Mouse (Mus musculus): ENCODE results near the gene Jdp2.

The Jdp2 gene

GRCm38 (mm10) chr12:85598611-85599477 is at the start of gene Jdp2:
Gene Jdp2, plus strand, starts transcription at chr12:85599027.
- DNase-seq = peak; percentile 82

- DNase-seq = no peak
Observed at GRCm38 (mm10) chr12:85549661-85550060, 49.2 kb upstream of the Jdp2 start.

DNA sequence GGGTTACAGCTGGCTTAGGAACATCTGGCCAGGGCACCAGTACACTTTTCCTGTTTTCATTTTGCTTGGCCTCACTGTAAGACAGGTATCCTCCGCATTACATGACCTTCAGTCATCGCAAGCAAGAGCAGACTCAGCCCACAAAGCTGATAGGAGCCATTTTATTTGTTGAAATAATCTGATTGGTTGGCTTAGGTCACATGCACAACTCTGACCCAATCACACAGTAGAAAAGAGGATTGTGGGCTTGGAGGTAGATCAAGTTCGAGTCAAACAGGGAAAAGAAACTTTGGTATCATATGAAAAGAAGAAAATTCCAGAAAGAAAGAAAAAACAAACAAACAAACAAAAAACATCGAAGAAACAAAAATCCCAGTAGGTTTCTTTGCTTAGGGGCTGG is 48.4 kb upstream of the Jdp2 start:
- DNase-seq = no peak

DNA sequence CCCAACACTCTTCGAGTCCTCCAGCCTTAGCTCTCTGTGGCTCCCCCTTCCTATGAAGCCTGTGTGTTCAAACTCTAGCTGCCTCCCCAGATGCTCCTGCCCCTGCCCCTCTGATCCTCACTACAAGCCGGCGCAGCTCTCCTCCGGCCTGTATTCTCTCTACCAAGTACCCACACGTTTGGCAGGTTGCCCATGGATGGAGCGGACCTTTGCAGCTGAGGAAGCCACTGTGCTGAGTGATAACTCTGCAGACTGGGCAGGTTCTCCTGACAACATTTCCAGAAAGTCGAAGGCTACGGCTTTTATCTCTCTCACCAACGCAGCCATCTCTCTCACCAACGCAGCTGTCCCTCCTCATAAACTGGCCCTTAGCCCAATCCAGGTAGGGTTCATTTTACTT is 39.5 kb upstream of the Jdp2 start:
- no peak for DNase-seq

GRCm38 (mm10) chr12:85565441-85565840 is 33.4 kb upstream of the Jdp2 start:
- DNase-seq = no peak

DNA sequence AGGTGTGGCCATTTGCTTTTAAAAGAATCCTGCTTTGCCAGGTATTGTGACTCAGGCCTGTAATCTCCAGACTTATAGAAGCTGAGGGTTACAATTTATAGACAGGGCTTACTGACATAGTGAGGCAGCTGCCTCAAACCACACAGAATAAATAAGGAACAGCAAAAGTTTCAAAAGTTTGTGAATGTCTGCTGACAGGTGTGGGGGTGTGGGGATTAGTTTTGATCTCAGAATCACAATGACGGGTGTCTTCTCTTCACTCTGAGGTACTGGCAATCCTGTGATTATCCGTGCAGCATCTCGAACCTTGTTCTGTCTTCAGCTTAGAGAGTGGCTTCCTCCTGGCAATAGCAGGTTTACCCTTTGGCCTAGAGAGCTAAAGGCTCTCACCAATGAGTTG is 30.5 kb upstream of the Jdp2 start:
- no peak for DNase-seq

GRCm38 (mm10) chr12:85569393-85570157 is 29.3 kb upstream of the Jdp2 start:
- no peak for DNase-seq

DNA sequence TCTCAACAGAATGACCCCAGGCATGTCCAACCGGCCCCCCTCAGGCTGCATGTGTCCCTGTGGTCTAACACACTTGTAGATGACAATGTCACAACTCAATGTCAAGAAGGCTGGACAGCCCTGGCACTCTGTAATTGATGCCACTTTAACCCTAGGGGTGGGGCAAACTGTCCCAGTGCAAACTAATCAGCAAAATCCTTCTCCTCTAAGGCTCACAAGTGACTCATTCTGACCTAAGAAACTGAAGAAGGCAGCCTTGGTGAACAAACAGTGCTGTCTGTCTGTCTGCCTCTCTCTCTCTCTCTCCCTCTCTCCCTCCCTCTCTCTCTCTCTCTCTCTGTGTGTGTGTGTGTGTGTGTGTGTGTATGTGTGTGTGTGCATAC is 28.7 kb upstream of the Jdp2 start:
- DNase-seq = no peak

GRCm38 (mm10) chr12:85571312-85571711 is 27.5 kb upstream of the Jdp2 start:
- DNase-seq = peak; percentile 30

GRCm38 (mm10) chr12:85572047-85572475 is 26.8 kb upstream of the Jdp2 start:
- peak; percentile 36 for DNase-seq

DNA sequence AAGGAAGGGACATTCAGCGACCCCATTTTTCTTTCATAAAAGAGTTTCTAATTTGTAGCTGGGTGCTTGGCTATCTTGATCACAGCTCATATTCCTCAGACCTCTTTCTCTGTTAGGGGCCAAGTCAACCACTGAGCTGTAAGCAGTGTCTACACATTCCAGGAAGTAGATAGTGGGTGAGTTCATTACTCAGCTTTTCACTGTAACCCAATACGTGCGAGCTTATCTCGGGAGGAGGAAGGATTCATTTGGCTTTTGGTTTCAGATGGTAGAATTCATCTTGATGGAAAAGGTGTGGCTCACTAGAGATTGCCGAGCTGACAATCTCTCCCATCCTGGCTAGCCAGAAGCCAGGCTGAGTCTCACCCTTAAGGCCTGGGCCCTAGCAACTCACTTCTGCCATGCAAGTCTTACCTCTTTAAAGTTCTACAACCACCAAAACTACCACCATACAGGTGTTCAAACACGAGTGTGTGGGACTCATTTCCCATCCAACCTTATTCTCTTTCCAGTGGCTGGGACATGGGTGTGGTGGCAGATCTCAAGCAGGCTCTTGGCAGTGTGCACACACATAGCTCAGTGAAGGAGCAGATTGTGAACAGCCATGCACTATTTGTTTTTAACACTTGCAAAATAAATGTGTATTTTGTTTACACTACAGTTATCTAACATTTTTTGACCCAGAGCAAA is 23.9 kb upstream of the Jdp2 start:
- DNase-seq = no peak

DNA sequence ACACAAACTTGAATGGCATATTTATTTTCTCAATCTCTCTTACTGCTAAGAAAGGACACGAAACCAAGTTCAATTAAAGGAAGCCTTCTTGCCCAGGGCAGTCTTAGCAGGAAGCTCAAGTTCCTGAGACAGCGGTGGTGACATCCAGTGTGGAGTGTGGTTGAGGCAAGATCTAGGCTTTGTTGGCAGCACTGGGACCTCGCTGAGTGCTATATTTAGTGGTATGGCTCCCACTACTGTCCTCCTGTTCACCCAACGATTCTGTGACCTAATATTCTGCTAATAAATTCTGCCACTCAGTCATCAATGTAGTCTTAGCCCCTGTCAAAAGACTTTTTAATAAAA is 23.4 kb upstream of the Jdp2 start:
- no peak for DNase-seq

- DNase-seq = no peak
Observed at GRCm38 (mm10) chr12:85581261-85582066, 17.4 kb upstream of the Jdp2 start.

DNA sequence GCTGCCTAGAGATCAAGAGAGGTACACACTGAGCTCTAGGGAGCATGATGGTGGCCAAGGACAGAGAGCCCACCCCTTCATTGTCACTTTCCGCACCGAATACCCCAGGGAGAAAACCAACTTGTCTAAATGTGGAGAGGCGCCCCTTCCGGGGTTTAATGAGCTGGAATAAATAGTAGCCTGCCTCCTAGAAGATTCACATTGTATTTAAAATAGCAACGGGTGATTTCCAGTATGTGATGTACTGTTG is 16.8 kb upstream of the Jdp2 start:
- no peak for DNase-seq

- no peak for DNase-seq
Observed at GRCm38 (mm10) chr12:85585761-85586258, 13.0 kb upstream of the Jdp2 start.

- DNase-seq = no peak
Observed at GRCm38 (mm10) chr12:85589870-85590382, 8.9 kb upstream of the Jdp2 start.

DNA sequence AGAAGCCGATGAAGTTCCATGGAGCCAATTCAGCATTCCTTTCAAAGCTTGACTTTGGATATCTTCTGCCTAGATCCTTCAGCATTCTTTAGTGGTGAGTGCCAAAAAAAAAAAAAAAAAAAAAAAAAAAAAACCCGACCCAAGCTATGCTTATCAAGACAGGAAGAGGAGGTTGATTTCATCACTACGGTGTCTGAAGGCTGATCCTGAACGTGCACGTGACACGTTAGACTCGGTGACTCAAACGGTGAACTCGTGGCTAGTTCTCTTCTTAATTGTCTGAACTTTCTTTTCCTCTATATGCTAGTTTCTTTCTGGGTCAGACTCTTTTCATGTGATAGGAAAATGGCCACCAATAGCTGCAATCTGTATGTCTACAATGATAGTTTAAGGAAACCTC is 5.9 kb upstream of the Jdp2 start:
- no peak for DNase-seq

GRCm38 (mm10) chr12:85594390-85594789 is 4.4 kb upstream of the Jdp2 start:
- DNase-seq = no peak

DNA sequence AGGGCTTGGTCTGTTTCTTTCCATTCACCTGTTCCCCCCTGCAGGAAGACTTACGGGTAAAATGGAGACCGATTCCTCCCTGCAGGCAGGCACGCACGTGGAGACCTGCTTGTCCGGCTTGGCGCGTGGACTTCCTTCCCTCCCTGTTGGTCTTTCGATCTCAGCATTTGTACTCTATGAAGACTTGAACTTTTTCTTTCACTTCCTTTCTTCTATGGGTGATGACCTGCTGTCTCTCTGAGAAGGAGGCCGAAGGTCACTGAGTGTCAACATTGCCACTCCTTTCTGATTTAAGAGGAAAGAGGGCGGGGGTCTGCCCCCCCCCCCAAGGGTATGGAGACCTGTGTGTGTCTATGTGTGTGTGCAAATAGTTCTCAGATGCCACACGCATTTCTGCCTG is 774 bp upstream of the Jdp2 start:
- DNase-seq = no peak

- DNase-seq = peak; percentile 62
Observed at GRCm38 (mm10) chr12:85599478-85600152, 788 bp downstream of the Jdp2 start.

DNA sequence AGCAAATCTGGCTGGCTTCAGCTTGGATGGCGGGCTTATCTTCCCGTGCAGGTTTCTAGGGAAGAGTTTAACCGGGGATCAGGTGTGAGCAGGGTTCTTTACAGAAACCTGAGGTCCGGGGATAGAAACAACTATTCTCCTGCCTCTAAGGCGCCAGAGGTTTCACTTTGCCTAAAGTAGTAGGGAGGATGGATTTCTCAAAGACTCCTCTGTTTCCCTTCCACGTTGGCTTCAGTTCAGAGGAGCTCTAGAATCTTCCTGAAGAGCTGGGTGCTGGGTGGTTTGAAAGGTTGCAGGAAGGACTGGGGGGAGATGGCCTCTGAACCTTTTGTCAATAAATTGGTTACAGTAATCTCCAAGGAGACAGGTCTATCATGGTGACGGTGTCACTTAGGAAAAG is 1.8 kb downstream of the Jdp2 start:
- no peak for DNase-seq

- DNase-seq = no peak
Observed at GRCm38 (mm10) chr12:85601531-85601930, 2.7 kb downstream of the Jdp2 start.

All from cerebellum, adult 9-10 months (tissue).